Mouse (Mus musculus): ENCODE measurements at regions not wholly inside any gene's neighbourhood (a gene's known extent, or its start where the extent isn't known, plus 50 kb on each side); places are given as distances from the start of the nearest gene placed in this dataset.
A peak's percentile ranks its signal among the peaks of the same experiment; 100 is the strongest.
"Not testable (repeated sequence)": the region's sequence is repeated elsewhere in the genome, so short reads cannot be mapped to it uniquely, and the experiment has no call there.

DNA sequence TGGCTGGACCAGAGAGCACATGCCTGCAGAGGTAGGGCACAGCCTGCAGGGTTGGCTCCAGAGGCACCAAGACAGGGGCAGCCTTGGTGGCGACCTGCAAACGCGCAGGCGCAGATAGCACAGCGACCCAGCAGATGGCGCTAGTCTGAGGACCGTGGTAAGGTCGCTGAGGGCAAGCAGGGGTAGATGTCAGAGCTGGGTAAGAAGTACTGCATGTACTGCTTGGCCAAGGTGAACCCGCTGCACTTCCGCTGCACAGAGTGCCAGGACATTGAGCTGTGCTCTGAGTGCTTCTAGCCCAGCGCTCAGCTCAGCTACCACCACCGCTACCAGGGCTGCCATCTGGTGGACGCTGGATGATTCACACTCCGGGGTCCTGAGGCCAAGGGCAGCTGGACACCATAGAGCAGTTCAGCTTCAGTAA, 68.3 kb downstream of the Hsp90b1 start:
- DNase-seq (ENCODE audit: low read depth): peak; percentile 46

DNA sequence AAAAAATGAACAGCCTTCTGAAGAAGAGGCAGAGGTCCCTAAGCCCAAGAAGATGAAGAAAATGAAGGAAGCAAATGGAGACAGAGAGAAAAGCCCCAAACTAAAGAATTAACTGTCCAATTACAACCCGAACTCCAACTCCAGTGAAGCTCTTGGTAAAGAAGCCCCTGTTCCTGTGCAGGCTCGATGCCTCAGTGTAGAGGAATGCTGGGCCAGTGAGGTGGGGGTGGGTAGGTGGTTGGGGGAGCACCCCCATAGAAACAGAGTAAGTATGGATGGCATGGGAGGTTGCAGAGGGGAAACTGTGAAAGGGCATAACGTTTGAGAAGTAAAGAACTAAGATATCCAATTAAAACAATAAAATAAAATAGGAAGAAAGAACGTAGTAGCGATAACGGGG, 68.8 kb downstream of the Hsp90b1 start:
- DNase-seq (ENCODE audit: low read depth): not testable (repeated sequence)

DNA sequence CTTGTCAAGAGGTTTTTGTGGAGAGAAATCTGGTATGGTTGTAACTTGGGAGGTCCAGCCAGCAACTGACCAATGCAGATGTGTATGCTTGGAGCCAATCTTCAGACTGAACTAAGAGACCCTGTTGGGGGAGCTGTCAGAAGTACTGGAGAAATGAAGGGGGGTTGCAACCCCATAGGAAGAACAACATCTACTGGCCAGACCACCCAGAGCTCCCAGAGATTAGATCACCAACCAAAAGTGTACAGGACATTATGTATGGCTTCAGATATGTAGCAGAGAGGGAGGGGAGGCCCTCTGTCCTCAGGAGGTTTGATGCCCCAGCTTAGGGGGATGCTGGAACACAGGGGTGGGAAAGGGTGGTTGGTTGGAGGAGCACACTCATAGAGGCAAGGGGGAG, 78.6 kb downstream of the Hsp90b1 start:
- DNase-seq (ENCODE audit: low read depth): not testable (repeated sequence)

DNA sequence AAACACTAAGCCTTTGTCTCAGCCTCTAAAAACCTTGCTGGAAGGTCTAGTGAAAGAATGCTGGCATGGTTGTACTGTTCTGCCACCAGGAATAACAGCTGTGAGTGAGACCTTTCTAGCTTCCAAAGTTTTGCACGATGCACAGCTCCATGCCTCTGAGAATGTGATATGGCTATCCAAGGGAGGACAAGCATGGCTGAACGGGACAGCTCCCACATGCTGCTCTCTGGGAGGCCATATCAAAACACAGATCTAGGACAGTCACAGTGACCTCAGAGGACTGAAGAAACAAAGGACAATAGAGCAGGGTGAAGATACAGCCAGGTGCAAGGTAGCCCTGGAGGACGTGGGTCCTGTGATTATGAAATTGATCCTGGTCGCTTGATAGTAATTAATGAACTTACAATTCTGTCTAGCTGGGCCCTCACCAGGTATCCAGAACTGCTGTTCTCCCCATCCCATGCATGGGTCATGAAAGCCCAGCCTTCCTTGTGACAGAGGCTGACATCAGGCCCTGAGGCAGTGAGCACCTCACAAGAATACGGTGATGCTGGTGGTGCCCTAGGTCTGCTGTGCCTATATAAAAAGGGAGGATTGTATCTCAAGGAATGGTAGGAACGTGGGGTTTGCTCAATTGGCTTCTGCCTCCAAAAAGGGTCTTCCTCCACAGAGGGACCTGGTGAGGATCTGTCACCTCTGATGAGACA, 87.2 kb downstream of the Hsp90b1 start:
- DNase-seq (ENCODE audit: low read depth): not testable (repeated sequence)

DNA sequence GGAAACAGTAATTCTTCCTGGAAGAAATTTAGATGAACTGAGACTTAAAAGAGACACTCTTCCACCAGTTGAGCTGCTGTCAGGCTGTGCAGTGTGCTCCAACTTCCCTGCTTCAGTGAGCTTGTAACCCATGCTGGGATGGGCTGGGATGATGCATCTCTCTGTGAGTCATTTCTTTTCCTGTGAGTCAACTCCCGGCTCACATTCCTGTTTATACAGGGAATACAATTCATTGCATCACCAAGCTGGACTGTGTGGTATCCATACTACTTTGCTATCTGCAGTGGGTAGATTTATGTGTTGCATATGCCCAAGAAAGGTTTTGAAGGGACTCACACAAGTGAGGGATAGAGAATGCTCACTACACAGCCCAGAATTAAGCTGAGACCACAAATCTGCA, 93.0 kb downstream of the Hsp90b1 start:
- DNase-seq (ENCODE audit: low read depth): not testable (repeated sequence)

DNA sequence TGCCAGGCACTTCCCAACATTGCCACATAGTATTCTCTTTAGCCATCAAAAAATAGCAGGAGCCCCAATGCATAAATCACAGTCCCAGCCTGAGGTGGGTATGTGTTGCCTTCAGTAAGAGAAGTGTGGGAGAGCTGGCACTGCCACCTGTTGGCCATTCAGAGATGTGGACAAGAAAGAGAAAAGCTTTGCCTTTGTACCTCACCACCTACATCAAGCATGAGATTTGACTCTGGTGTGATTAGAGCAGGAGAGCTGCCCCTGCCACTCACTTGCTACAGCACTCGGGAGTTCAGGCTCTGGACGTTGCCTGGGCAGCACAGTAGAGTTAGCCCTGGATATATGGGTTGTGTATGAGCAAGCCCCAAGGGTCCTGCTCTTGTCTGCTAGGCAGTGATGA, 95.3 kb downstream of the Hsp90b1 start:
- DNase-seq (ENCODE audit: low read depth): not testable (repeated sequence)

DNA sequence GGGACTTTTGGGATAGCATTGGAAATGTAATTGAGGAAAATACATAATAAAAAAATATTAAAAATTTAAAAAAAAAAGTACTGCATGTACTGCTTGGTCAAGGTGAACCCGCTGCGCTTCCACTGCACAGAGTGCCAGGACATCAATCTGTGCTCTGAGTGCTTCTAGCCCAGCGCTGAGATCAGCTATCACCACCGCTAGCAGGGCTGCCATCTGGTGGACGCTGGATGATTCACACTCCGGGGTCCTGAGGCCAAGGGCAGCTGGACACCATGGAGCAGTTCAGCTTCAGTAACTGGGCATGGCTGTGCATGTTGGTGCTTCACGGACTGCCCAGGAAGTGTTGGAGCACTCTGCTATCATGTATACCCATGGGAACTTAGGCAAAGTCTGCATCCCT, 102.1 kb upstream of the Syn3 start:
- not testable (repeated sequence) for DNase-seq (ENCODE audit: low read depth)

DNA sequence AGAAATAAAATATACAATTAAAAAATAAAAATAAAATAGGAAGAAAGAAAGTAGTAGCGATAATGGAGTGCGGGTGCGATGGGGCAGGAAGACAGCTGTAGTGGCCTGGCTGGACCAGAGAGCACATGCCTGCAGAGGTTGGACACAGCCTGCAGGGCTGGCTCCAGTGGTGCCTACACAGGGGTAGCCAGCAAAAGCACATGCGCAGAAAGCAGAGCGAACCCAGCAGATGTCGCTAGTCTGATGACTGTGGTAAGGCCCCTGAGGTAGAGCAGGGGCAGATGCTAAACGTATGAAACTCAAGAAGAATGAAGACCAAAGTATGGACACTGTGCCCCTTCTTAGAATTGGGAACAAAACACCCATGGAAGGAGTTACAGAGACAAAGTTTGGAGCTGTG, 101.3 kb upstream of the Syn3 start:
- DNase-seq (ENCODE audit: low read depth): not testable (repeated sequence)

DNA sequence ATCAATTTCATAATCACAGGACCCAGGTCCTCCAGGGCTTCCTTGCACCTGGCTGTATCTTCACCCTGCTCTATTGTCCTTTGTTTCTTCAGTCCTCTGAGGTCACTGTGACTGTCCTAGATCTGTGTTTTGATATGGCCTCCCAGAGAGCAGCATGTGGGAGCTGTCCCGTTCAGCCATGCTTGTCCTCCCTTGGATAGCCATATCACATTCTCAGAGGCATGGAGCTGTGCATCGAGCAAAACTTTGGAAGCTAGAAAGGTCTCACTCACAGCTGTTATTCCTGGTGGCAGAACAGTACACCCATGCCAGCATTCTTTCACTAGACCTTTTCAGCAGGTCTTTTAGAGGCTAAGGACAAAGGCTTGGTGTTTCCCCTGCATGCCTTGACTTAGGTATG, 91.5 kb upstream of the Syn3 start:
- not testable (repeated sequence) for DNase-seq (ENCODE audit: low read depth)

DNA sequence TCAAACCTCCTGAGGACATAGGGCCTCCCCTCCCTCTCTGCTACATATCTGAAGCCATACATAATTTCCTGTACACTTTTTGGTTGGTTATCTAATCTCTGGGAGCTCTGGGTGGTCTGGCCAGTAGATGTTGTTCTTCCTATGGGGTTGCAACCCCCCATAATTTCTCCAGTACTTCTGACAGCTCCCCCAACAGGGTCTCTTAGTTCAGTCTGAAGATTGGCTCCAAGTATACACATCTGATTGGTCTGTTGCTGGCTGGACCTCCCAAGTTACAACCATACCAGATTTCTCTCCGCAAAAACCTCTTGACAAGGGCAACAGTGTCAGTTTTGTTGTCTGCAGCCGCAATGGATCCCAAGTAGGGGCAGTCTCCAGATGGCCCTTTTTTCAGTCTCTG, 68.2 kb upstream of the Syn3 start:
- DNase-seq (ENCODE audit: low read depth): not testable (repeated sequence)

DNA sequence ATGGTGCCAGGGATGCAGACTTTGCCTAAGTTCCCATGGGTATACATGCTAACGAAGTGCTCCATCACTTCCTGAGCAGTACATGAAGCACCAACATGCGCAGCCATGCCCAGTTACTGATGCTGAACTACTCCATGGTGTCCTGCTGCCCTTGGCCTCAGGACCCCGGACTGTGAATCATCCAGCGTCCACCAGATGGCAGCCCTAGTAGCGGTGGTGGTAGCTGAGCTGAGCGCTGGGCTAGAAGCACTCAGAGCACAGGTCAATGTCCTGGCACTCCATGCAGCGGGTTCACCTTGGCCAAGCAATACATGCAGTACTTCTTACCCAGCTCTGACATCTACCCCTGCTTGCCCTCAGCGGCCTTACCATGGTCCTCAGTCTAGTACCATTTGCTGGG, 57.1 kb upstream of the Syn3 start:
- DNase-seq (ENCODE audit: low read depth): no peak

Data from c-Kit-positive CD71-positive TER-119-negative erythroid progenitor cells, embryonic 14.5 days (primary cell).